Mouse (Mus musculus) megakaryocyte, embryonic 14.5 days (primary cell): ENCODE measurements around the gene Stat5b.

ENCODE experiments used
- FLI1 ChIP-seq: IDR thresholded peaks from 2 replicates; pipeline ENCODE4 v1.6.1; 2012; ENCODE audit warnings: low read length, inconsistent platforms, mixed read lengths
- GATA1 ChIP-seq: IDR thresholded peaks from 3 replicates; pipeline ENCODE4 v1.6.1; 2012; ENCODE audit warnings: mixed read lengths, low read length, inconsistent platforms, borderline replicate concordance

DNA sequence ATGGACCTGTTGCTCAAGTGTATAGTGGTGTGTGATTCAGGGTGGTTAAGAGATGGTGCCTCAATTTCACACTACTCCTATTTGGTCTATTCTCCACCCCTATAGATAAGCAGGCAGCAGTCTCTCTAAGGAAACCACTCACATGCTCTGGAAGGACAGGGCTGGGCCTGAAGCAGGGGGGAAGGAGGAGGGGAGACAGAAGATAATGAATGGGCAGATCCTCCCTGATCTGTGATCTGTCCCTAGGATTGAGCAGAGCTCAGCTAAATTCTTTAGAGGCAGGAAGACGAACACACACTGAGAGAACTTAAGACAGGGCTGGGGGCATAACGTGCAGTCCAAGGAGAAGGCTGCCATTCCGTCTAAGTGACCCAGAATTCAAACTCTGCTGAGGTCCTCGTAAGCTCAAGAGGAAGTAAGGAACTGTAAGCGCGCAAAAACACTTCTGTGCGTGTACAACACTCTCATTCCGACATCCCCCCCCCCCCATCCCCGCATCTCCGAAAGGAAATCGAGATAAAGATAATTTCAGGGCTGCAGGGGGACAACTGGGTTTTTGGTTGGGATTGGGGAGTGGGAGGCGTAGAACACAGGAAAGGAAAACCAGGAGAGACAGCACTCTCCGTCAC is 113.3 kb downstream of the Stat5b start:
- TF ChIP-seq GATA1, result no peak; the same call in 2 of the 3 replicates
- no peak for TF ChIP-seq FLI1
